Mouse (Mus musculus): ENCODE measurements around the gene Nrn1.

DNA sequence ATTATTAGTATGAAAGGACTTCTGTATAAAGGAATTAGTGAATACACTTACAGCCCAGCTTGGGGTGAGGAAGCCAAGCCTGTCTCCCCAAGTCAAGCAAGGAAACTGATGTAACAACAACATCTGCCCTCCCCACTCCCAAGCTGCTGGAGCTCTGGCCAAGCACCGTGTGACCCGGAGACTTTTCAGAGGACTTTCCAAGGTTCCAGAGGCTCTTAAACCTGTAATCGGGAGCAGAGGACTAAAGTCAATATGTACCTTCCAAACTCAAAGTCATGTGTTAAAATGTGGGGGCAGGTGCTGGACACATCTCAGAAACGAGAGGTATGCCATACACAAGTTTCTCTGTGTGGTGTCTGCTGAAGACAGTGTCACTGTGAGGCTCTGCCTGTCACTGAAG is 51.4 kb downstream of the Nrn1 start:
- no peak for TF ChIP-seq POLR2A (IDR thresholded peaks at IDR 0.05; ENCODE audit: borderline replicate concordance, insufficient read depth, low read length)
- no peak for TF ChIP-seq CTCF (IDR thresholded peaks at IDR 0.05; ENCODE audit: borderline replicate concordance, insufficient read depth, low read depth, low read length)
